Mouse (Mus musculus) ES-Bruce4 (cell line): ENCODE results near the gene Ppp1r9b. TPM values are rescaled to one million over a fixed set of nuclear protein-coding genes. Genes with fewer than 3 reads are reported as not detected.

Source experiments
- H3K27ac ChIP-seq: 2 replicates; pipeline ENCODE4 v1.5.1; 2012; ENCODE audit warnings: low read length, inconsistent platforms; ENCODE audit not compliant: insufficient read depth
- H3K27me3 ChIP-seq: 2 replicates; pipeline ENCODE4 v1.6.1; 2012; ENCODE audit warnings: mild to moderate bottlenecking, low read length, inconsistent platforms; ENCODE audit not compliant: control insufficient read depth, poor library complexity, insufficient read depth, severe bottlenecking
- H3K36me3 ChIP-seq: 2 replicates; pipeline ENCODE4 v1.6.1; 2012; ENCODE audit warnings: inconsistent platforms, mild to moderate bottlenecking, low read length, moderate library complexity; ENCODE audit not compliant: control insufficient read depth, poor library complexity, insufficient read depth, severe bottlenecking
- H3K4me1 ChIP-seq: one replicate; pipeline ENCODE4 v1.8.1; 2011; ENCODE audit warnings: low read length; ENCODE audit not compliant: control insufficient read depth, insufficient read depth
- H3K4me3 ChIP-seq: 2 replicates; pipeline ENCODE4 v1.5.1; 2011; ENCODE audit warnings: low read depth, mild to moderate bottlenecking, low read length
- H3K9ac ChIP-seq: 2 replicates; pipeline ENCODE4 v1.6.1; 2012; ENCODE audit warnings: low read depth, mild to moderate bottlenecking, inconsistent platforms; ENCODE audit not compliant: poor library complexity, severe bottlenecking
- H3K9me3 ChIP-seq: replicated peaks from 2 replicates; pipeline ENCODE4 v1.6.1; 2012; ENCODE audit warnings: mild to moderate bottlenecking, low read length, inconsistent platforms; ENCODE audit not compliant: control insufficient read depth, poor library complexity, insufficient read depth, severe bottlenecking
- CTCF ChIP-seq: IDR thresholded peaks from one replicate; pipeline ENCODE4 v1.8.1; 2011; ENCODE audit warnings: low read depth, low read length
- EP300 ChIP-seq: IDR thresholded peaks from 2 replicates; pipeline ENCODE4 v1.6.1; 2011; ENCODE audit warnings: low read depth, low read length; ENCODE audit not compliant: insufficient read depth
- POLR2A ChIP-seq: IDR thresholded peaks from one replicate; pipeline ENCODE4 v1.8.1; 2011; ENCODE audit warnings: low read length; ENCODE audit not compliant: insufficient read depth
- polyA plus RNA-seq: library from polyadenylated mRNA; stranded (reverse); fragments of >200 nt; gene quantifications from 2 replicates; pipeline ENCODE4 v1.2.4, GENCODE M21; 2011; ENCODE audit warnings: low read depth; ENCODE audit not compliant: missing spikeins, insufficient read depth, insufficient read length

The Ppp1r9b gene
- polyA plus RNA-seq, 1 experiment = 20.3 TPM

DNA sequence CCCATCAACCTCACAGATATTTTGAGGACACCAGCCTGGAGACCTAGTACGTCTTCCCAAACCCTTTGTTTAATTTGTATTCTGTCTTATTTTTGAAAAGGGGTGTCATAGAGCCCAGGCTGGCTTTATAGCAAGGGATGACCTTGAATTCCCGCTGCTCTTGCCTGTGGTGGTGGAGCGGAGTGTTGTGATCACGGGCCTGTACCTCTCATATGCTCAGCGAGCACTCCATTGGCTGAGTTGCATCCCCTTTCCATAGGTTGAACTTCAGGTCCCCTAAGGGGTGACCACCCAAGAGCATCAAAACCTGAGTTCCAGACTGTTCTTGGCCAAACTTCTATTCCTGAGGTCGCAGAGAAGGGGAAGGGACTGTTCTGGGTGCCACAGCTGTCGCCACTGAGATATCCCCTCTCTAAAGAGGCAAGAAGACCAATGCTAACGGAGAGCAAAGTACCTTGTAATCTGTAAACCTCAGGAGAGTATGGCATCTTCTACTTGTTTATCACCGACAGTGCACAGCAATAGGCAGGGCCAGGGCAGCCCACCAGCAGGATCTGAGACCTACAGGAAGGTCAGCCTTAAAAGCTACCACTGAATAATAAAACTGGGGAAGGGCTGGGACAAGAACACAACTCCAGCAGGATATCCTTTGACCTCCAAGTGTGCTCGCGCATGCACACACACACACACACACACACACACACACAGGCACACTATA, 11.2 kb upstream of the Ppp1r9b start:
- H3K4me1 ChIP-seq = no peaks in the 10 kb centered on the region
- H3K27ac ChIP-seq = no peak overlapping the region
- no peak for TF ChIP-seq EP300
- TF ChIP-seq CTCF = no peak
- TF ChIP-seq POLR2A = no peak
- H3K9me3 ChIP-seq = no peaks in the 10 kb centered on the region
- no peak overlapping the region for H3K4me3 ChIP-seq
- no peaks in the 10 kb centered on the region for H3K27me3 ChIP-seq
- H3K9ac ChIP-seq = no peak overlapping the region; the same call in 1 of the 2 replicates
- H3K36me3 ChIP-seq = no peaks in the 10 kb centered on the region

DNA sequence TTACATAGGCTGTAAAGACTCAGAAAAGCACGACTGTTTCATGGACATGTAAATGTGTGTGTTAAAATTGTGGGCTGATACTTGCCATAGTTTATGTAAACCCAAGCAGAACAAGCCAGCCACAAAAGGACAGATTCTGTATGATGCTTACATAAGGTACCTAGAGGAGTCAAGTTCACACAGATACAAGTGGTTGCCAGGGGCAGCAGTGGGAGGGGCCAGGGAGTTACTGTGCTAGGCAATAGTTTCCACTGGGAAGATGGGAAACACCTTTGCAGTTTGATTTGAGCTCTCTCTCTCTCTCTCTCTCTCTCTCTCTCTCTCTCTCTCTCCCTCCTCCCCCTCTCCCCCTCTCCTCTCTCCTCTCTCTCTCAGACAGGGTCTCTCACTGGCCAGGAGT, 5.7 kb upstream of the Ppp1r9b start:
- H3K9me3 ChIP-seq = no peaks in the 10 kb centered on the region
- H3K9ac ChIP-seq = no peak overlapping the region
- peaks cover 8% of the 10 kb centered on the region for H3K4me1 ChIP-seq
- no peak overlapping the region for H3K4me3 ChIP-seq
- H3K27me3 ChIP-seq = no peaks in the 10 kb centered on the region
- no peaks in the 10 kb centered on the region for H3K36me3 ChIP-seq
- TF ChIP-seq POLR2A (no peak), CTCF (no peak), EP300 (no peak)
- no peak overlapping the region for H3K27ac ChIP-seq

DNA sequence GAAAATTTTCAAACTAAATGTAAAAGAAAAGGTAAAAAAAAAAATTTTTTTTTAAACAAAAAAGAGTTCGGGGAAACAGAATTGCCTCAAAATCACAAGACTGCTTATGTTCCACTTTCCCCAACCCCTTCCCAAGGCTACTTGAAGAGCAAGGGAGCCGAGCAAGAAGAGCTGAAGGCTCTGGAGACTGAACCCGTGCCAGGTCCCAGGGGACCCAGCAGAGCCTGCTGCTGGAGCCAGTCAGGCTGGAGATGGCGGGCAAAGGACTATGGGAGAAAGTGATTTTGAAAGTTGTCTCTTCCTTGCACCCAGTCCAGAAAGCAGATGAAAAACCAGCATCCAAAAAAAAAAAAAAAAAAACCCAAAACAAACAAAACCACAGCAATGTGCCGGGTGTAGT, 5.0 kb upstream of the Ppp1r9b start:
- Histone ChIP-seq H3K4me3 (no peak overlapping the region), H3K9ac (no peak overlapping the region), H3K36me3 (no peaks in the 10 kb centered on the region), H3K9me3 (no peaks in the 10 kb centered on the region), H3K27me3 (no peaks in the 10 kb centered on the region), H3K27ac (no peak overlapping the region), H3K4me1 (peaks cover 8% of the 10 kb centered on the region)
- TF ChIP-seq EP300 (no peak), POLR2A (no peak), CTCF (no peak)

DNA sequence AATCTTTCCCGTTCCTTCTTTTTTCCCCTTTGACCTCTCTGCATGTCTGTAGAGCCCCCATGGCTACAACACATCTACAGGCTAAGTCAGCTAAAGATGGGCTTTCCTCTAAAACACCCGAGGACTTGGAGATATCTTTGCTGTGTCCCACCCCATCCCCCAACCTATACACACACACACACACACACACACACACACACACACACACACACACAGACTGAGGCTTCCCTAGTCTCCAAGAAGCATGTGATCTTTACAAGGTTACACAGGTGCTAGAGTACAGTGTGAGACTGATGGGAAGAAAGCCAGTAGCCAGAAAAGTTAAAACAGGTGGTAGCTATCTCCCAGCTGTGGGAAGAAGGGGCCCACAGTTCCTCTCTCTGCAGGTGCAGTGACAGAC, 4.4 kb upstream of the Ppp1r9b start:
- Histone ChIP-seq H3K36me3 (no peaks in the 10 kb centered on the region), H3K9me3 (no peaks in the 10 kb centered on the region), H3K4me1 (peaks cover 8% of the 10 kb centered on the region), H3K27ac (peak overlapping the region; percentile 60), H3K4me3 (no peak overlapping the region), H3K27me3 (no peaks in the 10 kb centered on the region), H3K9ac (no peak overlapping the region; the same call in 1 of the 2 replicates)
- no peak for TF ChIP-seq CTCF
- no peak for TF ChIP-seq POLR2A
- no peak for TF ChIP-seq EP300

DNA sequence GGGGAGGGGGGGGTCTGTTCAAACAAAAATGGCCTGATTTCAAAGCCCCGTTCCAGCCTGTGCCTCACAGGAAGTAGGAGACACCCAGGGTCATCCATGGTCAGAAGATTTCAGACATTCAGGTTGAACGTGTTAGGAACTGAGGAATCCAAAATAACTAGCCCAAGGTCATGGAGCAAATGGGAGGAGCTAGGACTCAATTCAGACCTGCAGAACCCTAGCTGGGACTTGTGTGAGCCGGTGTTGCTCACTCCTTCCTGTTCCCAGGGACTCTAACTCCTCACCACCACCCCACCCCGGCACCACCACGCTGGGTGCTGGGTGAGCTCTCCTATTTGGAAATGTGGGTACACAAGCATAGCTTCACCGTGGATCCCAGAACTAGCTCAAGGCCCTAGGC, 3.5 kb upstream of the Ppp1r9b start:
- Histone ChIP-seq H3K4me1 (peaks cover 8% of the 10 kb centered on the region), H3K36me3 (no peaks in the 10 kb centered on the region), H3K27ac (peak overlapping the region; percentile 80), H3K9ac (no peak overlapping the region), H3K27me3 (peaks cover 3% of the 10 kb centered on the region; the same call in 1 of the 2 replicates), H3K4me3 (no peak overlapping the region), H3K9me3 (no peaks in the 10 kb centered on the region)
- TF ChIP-seq POLR2A = no peak
- TF ChIP-seq CTCF = no peak
- TF ChIP-seq EP300 = 0 out of 2 replicates have a peak, but pooled peaks have one; percentile 18

DNA sequence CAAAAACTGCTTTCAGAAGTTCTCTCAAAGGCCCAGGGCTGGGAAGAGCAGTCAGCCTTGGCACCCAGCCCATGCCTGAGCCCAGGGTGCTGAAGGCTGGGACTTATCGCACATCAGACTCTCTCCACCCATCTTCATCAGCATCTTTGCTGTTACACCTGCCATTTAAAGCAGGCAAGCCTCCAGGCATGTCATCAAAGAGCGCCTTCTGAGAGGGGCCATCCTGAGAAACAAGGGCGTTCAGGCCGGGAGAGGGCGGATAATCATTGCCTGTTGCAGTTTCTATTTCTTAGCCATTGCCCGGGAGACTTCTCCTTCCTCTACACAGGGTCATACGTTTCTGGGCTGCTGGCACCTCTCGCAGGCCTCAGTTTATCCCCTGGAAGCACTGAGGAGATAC, 3.0 kb upstream of the Ppp1r9b start:
- TF ChIP-seq POLR2A (no peak), CTCF (no peak), EP300 (no peak)

More for the DNA sequence above, 3.0 kb upstream of the Ppp1r9b start:
- Histone ChIP-seq H3K36me3 (no peaks in the 10 kb centered on the region), H3K9ac (peak overlapping the region; percentile 91; the same call in 1 of the 2 replicates), H3K27ac (peak overlapping the region; percentile 80; the same call in 1 of the 2 replicates), H3K4me3 (no peak overlapping the region), H3K27me3 (peaks cover 3% of the 10 kb centered on the region; the same call in 1 of the 2 replicates), H3K4me1 (peaks cover 8% of the 10 kb centered on the region), H3K9me3 (no peaks in the 10 kb centered on the region)
